Mouse (Mus musculus) heart, embryonic 16.5 days (tissue): ENCODE results near the gene Drp2. TPM values are rescaled to one million over a fixed set of nuclear protein-coding genes. Genes with fewer than 3 reads are reported as not detected.

Experiments used
- ATAC-seq: fragments of 200-750 bp; cut with Nextera tagmentation; replicated peaks from 2 replicates; pipeline ENCODE4 v1.8.0; 2017; ENCODE audit warnings: moderate number of reproducible peaks; ENCODE audit not compliant: insufficient read depth, low FRiP score; ENCODE audit errors: extremely low read depth
- H3K27ac ChIP-seq: fragments of 300-500 bp; sonication (generic); 2 replicates; pipeline ENCODE4 v1.5.1; 2014; ENCODE audit warnings: mild to moderate bottlenecking, low read length, control low read depth, moderate library complexity
- H3K27me3 ChIP-seq: fragments of 300-500 bp; sonication (generic); 2 replicates; pipeline ENCODE4 v1.6.1; 2014; ENCODE audit warnings: low read length, mixed read lengths; ENCODE audit not compliant: control insufficient read depth, insufficient read depth
- H3K36me3 ChIP-seq: fragments of 300-500 bp; sonication (generic); 2 replicates; pipeline ENCODE4 v1.6.1; 2014; ENCODE audit not compliant: control insufficient read depth, insufficient read depth
- H3K4me1 ChIP-seq: fragments of 300-500 bp; sonication (generic); 2 replicates; pipeline ENCODE4 v1.6.1; 2014; ENCODE audit warnings: low read length, mixed read lengths; ENCODE audit not compliant: control insufficient read depth, insufficient read depth
- H3K4me2 ChIP-seq: fragments of 300-500 bp; sonication (generic); 2 replicates; pipeline ENCODE4 v1.6.1; 2014; ENCODE audit warnings: low read depth, mild to moderate bottlenecking, control low read depth, low read length
- H3K4me3 ChIP-seq: fragments of 300-500 bp; sonication (generic); 2 replicates; pipeline ENCODE4 v1.5.1; 2014; ENCODE audit warnings: mild to moderate bottlenecking, control low read depth, low read length
- H3K9ac ChIP-seq: fragments of 300-500 bp; sonication (generic); 2 replicates; pipeline ENCODE4 v1.6.1; 2014; ENCODE audit warnings: low read length, control low read depth
- H3K9me3 ChIP-seq: fragments of 300-500 bp; sonication (generic); replicated peaks from 2 replicates; pipeline ENCODE4 v1.6.1; 2016; ENCODE audit warnings: low read length; ENCODE audit not compliant: control insufficient read depth
- WGBS: fragments of 180-500 bp; shearing (Covaris S2); extraction: QIAGEN DNeasy Blood & Tissue Kit; methylation state at CpG from one replicate; pipeline ENCODE4 v1.1.7; 2014; 5-methylcytosine and 5-hydroxymethylcytosine counted together
- polyA plus RNA-seq: library from polyadenylated mRNA; unstranded; fragments of >200 nt; fragmentation: Nextera tagmentation; extraction: Ambion mirVana; gene quantifications from 2 replicates; pipeline ENCODE4 v1.2.1, GENCODE M21; 2015

Drp2 gene
- polyA plus RNA-seq, 1 experiment from 2014 or later: 0.25 TPM

DNA sequence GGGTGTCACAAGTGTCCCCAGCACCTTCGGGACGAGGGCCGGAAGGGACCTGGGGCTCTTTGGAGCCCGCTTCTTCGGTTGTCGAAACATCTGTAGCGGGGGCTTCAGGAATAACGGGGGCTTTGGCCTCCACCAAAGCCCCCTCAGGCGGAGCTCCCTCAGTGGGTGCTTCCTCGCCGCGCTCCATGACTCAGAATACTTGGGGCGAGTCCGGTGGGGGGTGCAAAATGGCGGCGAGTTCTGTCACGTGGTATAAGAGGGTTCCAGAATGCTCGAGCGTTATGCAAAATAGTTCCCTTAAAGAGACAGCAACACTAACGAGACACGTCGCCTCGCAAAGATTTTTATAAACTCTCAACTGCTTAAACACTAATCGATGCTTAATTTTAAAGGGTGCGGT, 71.9 kb downstream of the Drp2 start, which contains the start of gene Taf7l:
Taf7l (minus strand) TSS at position 201 of the 400 bp plus-strand sequence.
- H3K4me1 ChIP-seq: no peaks in the 10 kb centered on the region
- H3K27ac ChIP-seq: no peak within 1 kb of the TSS
- no peak within 1 kb of the TSS for H3K4me3 ChIP-seq
- no peaks in the 10 kb centered on the region for H3K36me3 ChIP-seq
- 84% methylated on average over 25 of the region's 25 CpGs for WGBS
- no peak within 1 kb of the TSS; the same call in 1 of the 2 replicates for H3K4me2 ChIP-seq
- ATAC-seq: no peak
- peaks cover 18% of the 10 kb centered on the region for H3K9me3 ChIP-seq
- no peak within 1 kb of the TSS for H3K9ac ChIP-seq
- H3K27me3 ChIP-seq: no peaks in the 10 kb centered on the region

- Histone ChIP-seq H3K9me3 (no peaks in the 10 kb centered on the region), H3K9ac (no peak overlapping the region), H3K36me3 (no peaks in the 10 kb centered on the region), H3K4me1 (no peaks in the 10 kb centered on the region), H3K4me2 (no peak overlapping the region), H3K4me3 (no peak overlapping the region), H3K27ac (no peak overlapping the region), H3K27me3 (no peaks in the 10 kb centered on the region)
- WGBS: 50% methylated on average over 3 of the region's 3 CpGs
- no peak for ATAC-seq
These were observed 77.4 kb downstream of the Drp2 start for GRCm38 (mm10) chrX:134481720-134482119.

DNA sequence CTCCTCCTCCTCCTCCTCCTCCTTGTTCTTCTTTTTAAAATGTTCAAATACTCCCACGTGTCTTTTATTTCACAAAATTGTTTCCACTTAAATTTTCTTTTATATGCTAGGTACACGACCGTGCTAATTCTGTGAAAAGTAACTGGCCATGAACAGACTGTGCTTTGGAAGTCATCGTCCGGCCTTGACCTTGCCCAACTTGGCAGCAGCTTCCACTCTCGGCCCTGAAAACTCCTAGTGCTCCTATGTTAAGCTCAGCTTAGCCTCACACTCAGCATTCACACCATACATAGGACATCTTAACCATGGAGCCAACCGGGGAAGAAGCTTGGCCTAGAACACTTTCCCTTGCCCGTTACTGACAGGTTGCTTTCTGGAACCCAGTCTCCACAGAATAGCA, 96.3 kb downstream of the Drp2 start:
- Histone ChIP-seq H3K9ac (no peak overlapping the region), H3K4me3 (no peak overlapping the region), H3K27ac (no peak overlapping the region), H3K4me1 (no peaks in the 10 kb centered on the region), H3K4me2 (no peak overlapping the region), H3K27me3 (no peaks in the 10 kb centered on the region), H3K36me3 (no peaks in the 10 kb centered on the region), H3K9me3 (no peaks in the 10 kb centered on the region)
- 81% methylated on average over 8 of the region's 8 CpGs for WGBS
- ATAC-seq: no peak

Other genes with a start within 250 kb of the Drp2 start
- 0.55 and 0.56 TPM in 2 replicates for gene Xkrx, start 242.5 kb upstream of the Drp2 start, polyA plus RNA-seq
- gene Arl13a, start 217.1 kb upstream of the Drp2 start, polyA plus RNA-seq: 0.09 and 0.16 TPM in 2 replicates
- gene Nox1, start 182.6 kb upstream of the Drp2 start, polyA plus RNA-seq: 0.25 TPM in 1 of 2 replicates, not detected in the other
- gene Trmt2b, start 127.6 kb upstream of the Drp2 start, polyA plus RNA-seq: 44.1 and 46.3 TPM in 2 replicates
- gene Tmem35a, start 109.3 kb upstream of the Drp2 start, polyA plus RNA-seq: 23.7 and 24.3 TPM in 2 replicates
- gene Cenpi, start 96.5 kb upstream of the Drp2 start, polyA plus RNA-seq: 26.5 and 32.1 TPM in 2 replicates
- gene Taf7l, start 71.9 kb downstream of the Drp2 start, polyA plus RNA-seq: not detected in 2 replicates
- gene Timm8a1, start 137.3 kb downstream of the Drp2 start, polyA plus RNA-seq: 80.5 and 81.6 TPM in 2 replicates
- gene Btk, start 179.0 kb downstream of the Drp2 start, polyA plus RNA-seq: 0.89 and 1.6 TPM in 2 replicates
- gene Rpl36a, start 181.1 kb downstream of the Drp2 start, polyA plus RNA-seq: 172 and 221 TPM in 2 replicates
- 2.4 and 2.7 TPM in 2 replicates for gene Gla, start 196.6 kb downstream of the Drp2 start, polyA plus RNA-seq
- gene Hnrnph2, start 196.6 kb downstream of the Drp2 start, polyA plus RNA-seq: 118 and 146 TPM in 2 replicates